Mouse (Mus musculus): ENCODE results near the gene Il1rn.

Il1rn gene

DNA sequence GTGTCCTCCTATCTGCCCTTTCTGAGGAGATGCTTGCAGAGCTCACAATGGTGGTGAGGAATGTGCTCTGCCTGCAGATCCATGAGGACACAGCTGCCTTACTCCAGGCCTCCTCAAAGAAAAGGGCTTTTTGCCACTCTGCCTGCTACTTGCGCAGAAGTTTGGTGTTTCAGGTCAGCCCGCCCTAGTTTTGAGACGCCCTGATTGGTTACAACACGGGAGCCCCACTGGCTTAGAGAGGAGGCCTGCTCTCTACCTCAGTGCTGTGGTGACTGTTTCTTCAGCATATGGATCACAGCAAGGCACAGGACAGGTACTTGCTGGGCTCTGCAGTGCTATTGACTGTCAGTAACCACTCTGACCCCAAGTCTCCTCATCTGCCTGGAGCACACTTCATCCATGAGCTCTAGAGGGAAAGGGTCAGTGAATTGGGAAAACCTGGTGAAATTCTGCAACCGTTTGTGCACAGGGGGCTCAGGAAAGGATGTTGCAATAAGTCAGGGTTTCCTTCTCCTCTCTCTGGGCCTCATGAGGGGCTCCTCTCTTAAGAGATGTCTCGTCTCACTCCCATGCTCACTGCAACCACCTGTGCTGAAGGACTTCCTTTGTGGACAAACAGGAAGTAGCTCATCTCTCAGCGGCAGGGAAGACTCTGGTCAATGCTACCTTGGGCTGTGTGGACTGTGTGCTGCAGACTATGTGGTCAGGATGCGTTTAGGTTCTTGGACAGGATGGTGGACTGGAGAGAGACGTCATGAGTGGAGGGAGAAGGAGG lies 46.0 kb downstream of the Il1rn start:
- peak; percentile 42 for DNase-seq (ENCODE audit: low read depth)

DNA sequence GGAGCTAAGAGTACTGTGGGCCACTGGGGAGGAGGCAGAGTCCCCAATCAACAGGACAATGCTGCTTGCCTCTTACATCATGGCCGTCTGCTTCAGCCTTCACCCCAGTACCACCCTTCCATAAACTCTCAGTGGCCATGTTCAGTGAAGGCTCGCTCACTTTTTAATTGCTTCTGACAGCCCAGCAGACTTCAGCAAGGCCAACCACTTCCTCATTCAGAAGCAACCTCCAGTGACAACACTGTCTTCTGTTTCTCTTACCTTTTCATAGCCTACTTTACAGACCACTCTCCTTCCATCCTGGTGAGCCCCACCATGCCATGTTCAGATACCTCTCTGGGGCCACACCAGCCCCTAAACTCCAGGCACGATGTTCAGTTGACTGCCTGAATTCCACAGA lies 47.0 kb downstream of the Il1rn start:
- peak; percentile 45 for DNase-seq (ENCODE audit: low read depth)

- no peak for DNase-seq (ENCODE audit: low read depth)
Observed at GRCm38 (mm10) chr2:24384393-24384792, 47.7 kb downstream of the Il1rn start.

DNA sequence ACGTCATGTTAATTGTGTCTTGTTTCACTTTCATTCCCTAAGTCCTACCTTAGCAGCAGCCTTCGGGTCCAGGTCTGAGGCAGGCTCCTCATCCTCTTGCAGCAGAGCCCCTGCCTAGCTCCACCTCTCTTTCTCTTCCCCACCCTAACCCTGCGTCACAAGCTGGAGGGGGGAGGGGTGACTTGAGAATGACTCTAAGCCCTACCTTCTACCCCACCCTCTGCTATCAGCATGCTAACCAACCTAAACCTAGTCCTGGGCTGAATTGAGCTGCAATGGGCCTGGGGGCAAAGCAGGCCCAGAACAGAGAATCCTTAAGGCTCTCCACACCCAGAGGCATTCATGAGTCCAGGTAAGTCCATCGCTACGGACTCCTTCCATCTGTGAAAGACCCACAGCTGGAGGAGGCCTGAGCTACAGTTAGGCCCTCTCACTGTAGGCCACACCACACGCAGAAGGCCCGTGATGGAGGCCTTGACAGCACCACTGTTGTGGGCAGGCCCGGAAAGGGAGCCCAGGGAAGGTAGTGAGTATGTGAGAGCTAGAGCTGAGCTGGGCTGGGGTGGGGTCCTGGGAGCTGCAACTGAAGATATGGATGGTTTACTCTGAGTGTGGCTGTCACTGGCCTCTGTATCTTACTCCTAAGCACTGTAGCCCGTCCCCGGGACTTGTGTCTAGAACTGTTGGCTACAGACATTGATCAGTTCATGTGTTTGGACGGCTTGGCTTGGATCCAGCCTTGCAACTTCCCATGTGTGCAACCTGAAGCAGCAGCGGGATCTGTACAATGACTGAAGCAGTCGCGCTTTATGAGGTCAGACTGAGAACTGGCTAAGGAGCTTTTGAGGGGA lies 48.7 kb downstream of the Il1rn start:
- DNase-seq (ENCODE audit: low read depth) = peak; percentile 97

- DNase-seq (ENCODE audit: low read depth) = peak; percentile 93
Observed at GRCm38 (mm10) chr2:24386158-24386963, 49.7 kb downstream of the Il1rn start.

GRCm38 (mm10) chr2:24386964-24387320 lies 50.3 kb downstream of the Il1rn start:
- no peak for DNase-seq (ENCODE audit: low read depth)

DNA sequence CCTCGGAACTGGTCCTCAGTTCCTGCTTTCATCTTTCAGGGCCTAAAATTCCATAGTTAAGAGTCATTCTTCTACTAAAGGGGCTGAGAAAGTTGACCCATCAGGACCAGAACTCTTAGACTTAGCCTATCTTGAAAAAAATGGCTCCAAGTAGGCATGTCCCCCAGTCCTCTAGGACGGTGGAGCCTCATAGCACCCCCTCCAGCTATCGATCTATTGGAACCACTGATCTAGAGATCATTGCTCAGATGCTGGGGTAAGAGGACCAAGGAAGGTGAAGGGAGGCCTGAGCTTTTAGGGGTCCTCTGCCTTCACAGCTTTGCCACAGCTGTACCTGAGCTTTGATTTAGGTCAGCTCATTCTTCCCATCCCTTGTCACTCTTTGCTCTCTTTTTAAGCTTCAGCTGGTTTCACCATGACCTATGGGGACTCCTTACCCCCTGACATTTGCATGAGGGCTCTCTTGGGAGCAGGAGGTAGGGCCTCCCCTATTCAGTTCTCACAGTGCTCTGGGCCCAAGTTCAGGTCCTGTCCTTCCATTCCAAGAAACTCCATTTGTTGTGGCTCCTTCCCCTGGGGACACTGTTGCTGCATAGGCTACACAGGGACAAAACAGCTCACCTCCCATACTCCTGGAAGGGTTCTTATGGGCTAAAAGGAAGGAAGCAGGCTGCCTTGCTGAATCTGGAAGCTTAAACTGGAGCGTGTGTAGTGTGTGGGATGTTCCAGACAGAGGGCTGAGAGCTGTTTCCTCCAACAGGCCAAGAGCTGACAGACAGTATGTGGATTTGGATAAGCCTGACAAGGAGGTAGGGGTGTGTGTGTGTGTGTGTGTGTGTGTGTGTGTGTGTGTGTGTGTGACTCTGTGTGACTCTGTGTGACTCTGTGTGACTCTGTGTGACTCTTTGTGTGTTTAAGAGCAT lies 51.0 kb downstream of the Il1rn start:
- no peak for DNase-seq (ENCODE audit: low read depth)

- DNase-seq (ENCODE audit: low read depth) = no peak
Observed at GRCm38 (mm10) chr2:24393251-24393650, 56.6 kb downstream of the Il1rn start.

- DNase-seq (ENCODE audit: low read depth) = no peak
Observed at GRCm38 (mm10) chr2:24397115-24397514, 60.5 kb downstream of the Il1rn start.

GRCm38 (mm10) chr2:24400711-24401110 lies 64.1 kb downstream of the Il1rn start:
- DNase-seq (ENCODE audit: low read depth) = no peak

All from induced T-regulatory cell, adult 2 months (primary cell).